Comparison of ENCODE assay signal across 8 mouse cellular contexts in genomic region chr3:95281216-95282126, GRCm38 (mm10). TPM values are rescaled to one million over a fixed set of nuclear protein-coding genes. Genes with fewer than 3 reads are reported as not detected.
DNase-seq lines count a peak whose midpoint lies in the region; ATAC-seq and TF ChIP-seq lines count a peak whose summit lies in the region.

Gene Mindy1, plus strand, starts transcription at chr3:95281345.
Gene Prune1, minus strand, starts transcription at chr3:95282076.

- intact Hi-C loops in heart, adult 2 months (cut with DNase I) = loop anchor here (2.0 to 5.0 kb wide), 3 partner anchors 33 to 64 kb away; partner anchors contain the start of genes Cers2, Gabpb2 and Mllt11

- H3K9ac ChIP-seq in embryonic facial prominence, embryonic 13.5 days = peak within 1 kb of the TSS; percentile 89
- H3K9ac ChIP-seq in heart, adult 2 months (ENCODE audit: low read depth, low read length) = peak within 1 kb of the TSS; percentile 91
- peak within 1 kb of the TSS; percentile 90 for H3K9ac ChIP-seq in limb, embryonic 13.5 days
- peak within 1 kb of the TSS; percentile 84 for H3K9ac ChIP-seq in midbrain, embryonic 16.5 days (ENCODE audit: low read depth, low read length)

- peak within 1 kb of the TSS; percentile 98 for H3K27ac ChIP-seq in embryonic facial prominence, embryonic 13.5 days
- peak within 1 kb of the TSS; percentile 98 for H3K27ac ChIP-seq in heart, adult 2 months
- peak within 1 kb of the TSS; percentile 92 for H3K27ac ChIP-seq in limb, embryonic 13.5 days
- H3K27ac ChIP-seq in midbrain, embryonic 16.5 days (ENCODE audit: low read length) = peak within 1 kb of the TSS; percentile 84

- no peaks in the 10 kb centered on the region for H3K79me2 ChIP-seq in heart, adult 2 months (replicated peaks; ENCODE audit: control insufficient read depth, insufficient read depth, low read length)

- H3K36me3 ChIP-seq in embryonic facial prominence, embryonic 13.5 days = 0 out of 2 replicates have a peak, but pooled peaks cover 3% of the 10 kb centered on the region
- no peaks in the 10 kb centered on the region for H3K36me3 ChIP-seq in heart, adult 2 months (ENCODE audit: control insufficient read depth, insufficient read depth, low read length)
- peaks cover 1% of the 10 kb centered on the region for H3K36me3 ChIP-seq in limb, embryonic 13.5 days
- no peaks in the 10 kb centered on the region for H3K36me3 ChIP-seq in midbrain, embryonic 16.5 days (ENCODE audit: control insufficient read depth, insufficient read depth, low read length)

- H3K9me3 ChIP-seq in embryonic facial prominence, embryonic 13.5 days = no peaks in the 10 kb centered on the region
- no peaks in the 10 kb centered on the region for H3K9me3 ChIP-seq in limb, embryonic 13.5 days
- H3K9me3 ChIP-seq in midbrain, embryonic 16.5 days (replicated peaks; ENCODE audit: control insufficient read depth, low read length, poor library complexity, severe bottlenecking) = no peaks in the 10 kb centered on the region

- no peaks in the 10 kb centered on the region for H3K27me3 ChIP-seq in embryonic facial prominence, embryonic 13.5 days
- no peaks in the 10 kb centered on the region for H3K27me3 ChIP-seq in heart, adult 2 months (ENCODE audit: control insufficient read depth, insufficient read depth, low read length)
- no peaks in the 10 kb centered on the region for H3K27me3 ChIP-seq in limb, embryonic 13.5 days
- no peaks in the 10 kb centered on the region for H3K27me3 ChIP-seq in midbrain, embryonic 16.5 days (ENCODE audit: control insufficient read depth, insufficient read depth, low read depth, low read length)

- peak within 1 kb of the TSS; percentile 77 for H3K4me3 ChIP-seq in embryonic facial prominence, embryonic 13.5 days
- H3K4me3 ChIP-seq in heart, adult 2 months = peak within 1 kb of the TSS; percentile 88
- H3K4me3 ChIP-seq in limb, embryonic 13.5 days = peak within 1 kb of the TSS; percentile 77
- peak within 1 kb of the TSS; percentile 71 for H3K4me3 ChIP-seq in midbrain, embryonic 16.5 days (ENCODE audit: low read depth, low read length)

- DNase-seq in 3134 (ENCODE audit: extremely low read depth, insufficient read length, low spot score) = peak; percentile 97
- DNase-seq in adrenal gland, postnatal 36 days = peak; percentile 99 to 100
- DNase-seq in heart, adult 2 months = peak; percentile 98 to 99
- DNase-seq in kidney, adult 8-10 months = peak; percentile 99
- DNase-seq in spleen, postnatal 10 days (ENCODE audit: low spot score in 2 of 2) = peak; percentile 98 to 100

- peak; percentile 60 for TF ChIP-seq CTCF in heart, adult 2 months (IDR thresholded peaks at IDR 0.05)

- H3K4me1 ChIP-seq in embryonic facial prominence, embryonic 13.5 days = peaks cover 25% of the 10 kb centered on the region
- peaks cover 2% of the 10 kb centered on the region for H3K4me1 ChIP-seq in heart, adult 2 months (ENCODE audit: control insufficient read depth, insufficient read depth, low read length)
- peaks cover 35% of the 10 kb centered on the region for H3K4me1 ChIP-seq in limb, embryonic 13.5 days
- peaks cover 22% of the 10 kb centered on the region for H3K4me1 ChIP-seq in midbrain, embryonic 16.5 days (ENCODE audit: control insufficient read depth, insufficient read depth, low read length)

- H3K4me2 ChIP-seq in embryonic facial prominence, embryonic 13.5 days = peak within 1 kb of the TSS; percentile 83
- H3K4me2 ChIP-seq in limb, embryonic 13.5 days (replicated peaks) = peak within 1 kb of the TSS; percentile 80
- peak within 1 kb of the TSS; percentile 86 for H3K4me2 ChIP-seq in midbrain, embryonic 16.5 days (ENCODE audit: low read length)

- peak; percentile 89 for ATAC-seq in embryonic facial prominence, embryonic 13.5 days (ENCODE audit: insufficient number of reproducible peaks, insufficient read depth, low FRiP score, low TSS enrichment, low read depth)
- ATAC-seq in limb, embryonic 13.5 days (ENCODE audit: low FRiP score, low read depth) = peak; percentile 91
- peak; percentile 92 for ATAC-seq in midbrain, embryonic 16.5 days

- TF ChIP-seq POLR2A in heart, adult 2 months (IDR thresholded peaks at IDR 0.05; ENCODE audit: insufficient read depth, low read depth, low read length) = peak; percentile 85

- TF ChIP-seq EP300 in heart, adult 2 months (IDR thresholded peaks at IDR 0.05; ENCODE audit: insufficient read depth, low read depth, low read length) = no peak

- WGBS in embryonic facial prominence, embryonic 13.5 days = under 1% methylated on average over 53 of the region's 53 CpGs
- under 1% methylated on average over 53 of the region's 53 CpGs for WGBS in heart, adult 2 months
- under 1% methylated on average over 46 of the region's 53 CpGs for WGBS in limb, embryonic 13.5 days
- under 1% methylated on average over 40 of the region's 53 CpGs for WGBS in midbrain, embryonic 16.5 days

RNA-seq across cellular contexts. Expression of gene Mindy1, which starts in this region (rescaled TPM):
- 100 to 1,000 TPM; 120 to 147 TPM for total RNA-seq in adrenal gland, postnatal 36 days (2021)
- polyA plus RNA-seq in embryonic facial prominence, embryonic 13.5 days (2015; fragmentation: Nextera tagmentation; extraction: Ambion mirVana) = 41.4 and 42.9 TPM in 2 replicates
- total RNA-seq in heart, adult 2 months (2021) = 10 to 100 TPM; 17.5 to 21.3 TPM
- polyA plus RNA-seq in heart, adult 2 months (2012; rRNA removed) = 32.2 and 36.9 TPM in 2 replicates
- polyA plus RNA-seq in limb, embryonic 13.5 days (2015; fragmentation: Nextera tagmentation; extraction: Ambion mirVana) = 38.1 and 41.2 TPM in 2 replicates
- polyA plus RNA-seq in midbrain, embryonic 16.5 days (2015; fragmentation: Nextera tagmentation; extraction: Ambion mirVana) = 42.3 and 42.5 TPM in 2 replicates

RNA-seq across cellular contexts. Expression of gene Prune1, which starts in this region (rescaled TPM):
- total RNA-seq in adrenal gland, postnatal 36 days (2021) = 10 to 100 TPM; 25.1 to 33.3 TPM
- polyA plus RNA-seq in embryonic facial prominence, embryonic 13.5 days (2015; fragmentation: Nextera tagmentation; extraction: Ambion mirVana) = 21.6 and 23.5 TPM in 2 replicates
- 10 to 100 TPM; 23.4 to 26.1 TPM for total RNA-seq in heart, adult 2 months (2021)
- 28.4 and 45.8 TPM in 2 replicates for polyA plus RNA-seq in heart, adult 2 months (2012; rRNA removed)
- 24.2 and 26.9 TPM in 2 replicates for polyA plus RNA-seq in limb, embryonic 13.5 days (2015; fragmentation: Nextera tagmentation; extraction: Ambion mirVana)
- 81.4 and 84.3 TPM in 2 replicates for polyA plus RNA-seq in midbrain, embryonic 16.5 days (2015; fragmentation: Nextera tagmentation; extraction: Ambion mirVana)

Comparison
In these comparisons a context has a peak if more than half of its experiments do, and no peak if none do; other contexts are left out.
1. Peak in every context shown above with its lines: DNase-seq, ATAC-seq, H3K4me3 ChIP-seq and H3K27ac ChIP-seq.
2. RNA of gene Mindy1 (total RNA-seq): 120 to 147 TPM in adrenal gland, postnatal 36 days; 17.5 to 21.3 TPM in heart, adult 2 months; every median in the first group is over 4 times any median in the second.